Mouse (Mus musculus): ENCODE results near the gene Cyp2w1. TPM values are rescaled to one million over a fixed set of nuclear protein-coding genes. Genes with fewer than 3 reads are reported as not detected.

The Cyp2w1 gene
- total RNA-seq, 2 experiments from 2014 or later = not detected

DNA sequence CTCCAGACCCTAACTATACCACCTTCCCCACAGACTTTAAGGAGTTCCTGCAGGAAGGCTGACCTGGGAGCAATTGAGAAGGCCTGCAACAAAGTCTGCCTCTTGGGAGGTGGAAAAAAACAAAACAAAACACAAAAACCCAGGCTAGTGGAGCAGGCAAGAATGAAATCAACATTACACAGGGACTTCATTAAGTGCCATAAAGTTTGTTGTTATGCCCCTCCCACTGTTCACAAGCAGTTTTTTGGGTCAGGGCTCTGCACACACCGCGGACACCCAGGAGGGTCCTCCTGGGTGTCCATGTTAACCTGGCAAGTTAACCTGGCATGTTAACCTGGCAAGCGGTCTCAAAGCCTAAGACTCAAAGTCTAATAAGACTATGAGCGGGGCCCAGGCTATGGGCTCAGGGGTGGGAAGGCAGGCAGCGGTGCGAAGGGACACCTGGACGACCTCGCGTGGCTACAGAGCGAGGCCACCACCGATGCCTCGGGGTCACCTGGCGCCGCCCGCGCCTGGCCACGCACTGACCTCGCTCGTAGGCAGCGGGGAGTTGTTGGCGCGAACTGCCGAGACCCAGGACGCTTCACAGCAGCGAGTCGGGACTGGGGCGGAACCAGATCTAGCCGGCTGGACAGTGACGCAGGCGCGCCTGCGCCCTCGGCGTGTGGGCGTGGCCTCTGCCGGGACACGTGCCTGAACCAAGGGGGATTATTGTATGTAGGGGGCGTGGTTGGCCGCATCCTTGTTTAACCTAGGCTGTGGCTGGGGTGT, 19.4 kb downstream of the Cyp2w1 start:
- H3K4me3 ChIP-seq = peak overlapping the region; percentile 93
- peak; percentile 95 for DNase-seq
- intact Hi-C loops (cut with DNase I) = no loop called here
- TF ChIP-seq CTCF (IDR thresholded peaks at IDR 0.05) = no peak
- H3K27ac ChIP-seq = peak overlapping the region; percentile 99

DNA sequence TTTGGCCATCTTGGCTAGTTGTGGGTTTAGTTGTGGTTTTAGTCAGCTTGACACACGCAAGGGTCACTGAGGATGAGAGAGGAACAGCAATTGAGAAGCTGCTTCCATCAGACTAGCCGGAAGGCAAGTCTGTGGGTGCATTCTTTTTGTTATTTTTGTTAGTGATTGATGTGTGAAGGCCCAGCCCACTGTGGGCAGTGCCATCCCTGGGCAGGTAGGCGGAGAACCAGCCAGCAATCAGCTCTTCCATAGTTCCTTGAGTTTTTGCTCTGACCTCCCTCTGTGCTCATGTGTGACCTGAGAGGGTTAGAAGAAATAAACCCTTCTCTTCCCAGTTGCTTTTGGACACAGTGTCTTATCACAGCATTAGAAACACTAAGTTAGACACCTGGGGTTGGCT, 20.7 kb downstream of the Cyp2w1 start:
- TF ChIP-seq CTCF (IDR thresholded peaks at IDR 0.05) = no peak
- peak overlapping the region; percentile 99; the same call in 1 of the 2 replicates for H3K27ac ChIP-seq
- intact Hi-C loops (cut with DNase I) = no loop called here
- DNase-seq = no peak
- no peak overlapping the region for H3K4me3 ChIP-seq

DNA sequence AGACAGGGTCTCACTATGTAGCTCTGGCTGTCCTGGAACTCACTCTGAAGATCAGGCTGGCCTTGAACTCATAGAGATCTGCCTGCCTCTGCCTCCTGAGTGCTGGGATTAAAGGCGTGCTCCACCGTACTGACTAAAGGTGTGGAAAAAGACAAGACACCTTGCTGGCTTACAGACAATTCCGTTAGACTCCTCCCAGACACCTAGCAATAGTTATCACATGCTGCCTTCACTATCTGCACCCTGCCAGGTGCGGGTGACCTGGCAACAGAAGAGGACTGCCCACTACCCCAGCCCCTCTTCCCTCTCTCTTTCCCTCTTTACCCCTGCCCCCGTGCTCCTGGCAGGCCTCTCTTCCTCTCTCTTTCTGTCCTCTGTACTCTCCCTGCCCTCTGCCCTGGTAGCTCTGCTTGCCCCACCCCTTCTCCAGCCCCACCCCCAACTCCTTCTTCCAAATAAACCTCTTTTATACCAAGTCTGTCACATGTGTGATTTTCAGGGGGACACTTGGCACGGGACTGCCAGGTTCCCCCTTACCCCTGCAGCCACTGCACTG, 21.6 kb downstream of the Cyp2w1 start:
- no peak for TF ChIP-seq CTCF (IDR thresholded peaks at IDR 0.05)
- no peak overlapping the region for H3K4me3 ChIP-seq
- no peak overlapping the region for H3K27ac ChIP-seq
- intact Hi-C loops (cut with DNase I) = no loop called here
- DNase-seq = peak; percentile 21

DNA sequence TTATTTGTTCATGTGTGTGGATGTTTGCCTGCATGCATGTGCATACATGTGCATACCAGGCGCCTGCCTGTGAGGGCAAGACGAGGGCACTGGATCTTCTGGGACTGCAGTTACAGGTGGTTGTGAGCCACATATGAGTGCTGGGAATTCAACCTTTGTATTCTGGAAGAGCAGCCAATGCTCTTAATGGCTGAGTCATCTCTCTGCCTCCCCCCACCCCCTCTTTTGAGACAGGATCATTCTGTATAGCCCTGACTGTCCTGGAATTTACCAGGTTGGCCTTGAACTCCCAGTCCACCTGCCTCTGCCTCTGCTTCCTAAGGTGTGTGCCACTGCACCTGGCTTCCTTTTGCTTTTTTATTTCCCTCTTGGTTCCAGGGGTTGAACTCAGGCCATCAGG, 22.4 kb downstream of the Cyp2w1 start:
- no peak for DNase-seq
- Histone ChIP-seq H3K27ac (no peak overlapping the region), H3K4me3 (no peak overlapping the region)
- TF ChIP-seq CTCF (IDR thresholded peaks at IDR 0.05) = no peak
- intact Hi-C loops (cut with DNase I) = no loop called here

DNA sequence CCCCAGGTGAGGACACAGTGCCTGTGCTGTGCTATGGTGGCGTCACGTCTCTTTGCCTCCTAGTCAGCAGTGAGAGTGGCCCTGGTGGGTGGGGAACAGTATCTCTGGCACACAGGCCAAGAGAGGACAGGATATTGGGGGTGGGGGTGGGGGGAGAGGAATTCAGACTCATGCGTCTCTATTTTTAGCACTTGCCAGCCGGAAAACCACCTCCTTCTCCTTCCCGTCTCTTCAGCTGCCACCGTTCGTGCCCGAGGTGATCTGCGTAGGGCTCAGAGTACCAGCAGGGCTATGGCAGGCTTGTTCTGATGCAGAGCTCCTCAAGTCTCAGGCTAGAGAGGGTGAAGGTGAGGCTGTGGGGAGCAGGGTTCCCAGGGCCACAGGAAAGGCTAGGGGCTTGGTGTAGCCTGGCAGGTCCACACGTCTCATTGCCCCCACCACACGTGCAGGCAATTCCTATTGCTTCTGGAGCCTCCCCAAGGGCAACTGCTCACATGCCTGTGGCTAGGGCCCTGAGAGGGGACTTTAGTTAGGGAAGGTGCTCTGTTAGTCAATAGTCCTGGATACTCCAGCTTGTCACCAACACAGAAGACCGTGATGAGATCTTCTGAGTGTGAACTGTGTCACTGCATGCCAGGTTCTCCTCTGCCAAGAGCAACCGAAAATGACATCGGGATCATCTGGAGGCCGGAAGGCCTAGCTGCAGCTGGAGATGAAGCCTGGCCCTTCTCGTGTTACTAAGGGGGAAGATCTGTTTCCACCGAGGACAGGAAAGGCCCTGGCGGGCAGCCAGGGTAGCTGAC, 25.3 kb downstream of the Cyp2w1 start, which contains the start of gene Gpr146:
Gene Gpr146 (plus strand): TSS at position 230 of the 803 bp plus-strand sequence.
- peak; percentile 92 for DNase-seq
- intact Hi-C loops (cut with DNase I) = no loop called here
- TF ChIP-seq CTCF (IDR thresholded peaks at IDR 0.05) = no peak
- Histone ChIP-seq H3K4me3 (peak within 1 kb of the TSS; percentile 25), H3K27ac (peak within 1 kb of the TSS; percentile 100)

DNA sequence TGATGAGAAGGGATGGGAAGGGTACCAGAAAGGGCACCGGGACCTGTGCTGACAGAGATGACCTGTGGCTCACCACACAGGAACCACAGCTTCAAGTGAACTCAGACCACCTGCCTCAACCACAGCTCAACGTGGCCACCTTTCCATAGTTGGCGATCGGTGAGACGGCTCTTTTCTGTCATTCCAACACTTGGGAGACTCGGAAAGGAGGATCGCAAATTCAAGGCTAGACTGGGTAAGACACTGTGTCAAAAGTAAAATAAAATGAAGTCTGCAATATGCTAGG, 25.8 kb downstream of the Cyp2w1 start:
- H3K27ac ChIP-seq = peak overlapping the region; percentile 100
- DNase-seq = no peak
- intact Hi-C loops (cut with DNase I) = no loop called here
- H3K4me3 ChIP-seq = no peak overlapping the region; the same call in 1 of the 2 replicates
- no peak for TF ChIP-seq CTCF (IDR thresholded peaks at IDR 0.05)

DNA sequence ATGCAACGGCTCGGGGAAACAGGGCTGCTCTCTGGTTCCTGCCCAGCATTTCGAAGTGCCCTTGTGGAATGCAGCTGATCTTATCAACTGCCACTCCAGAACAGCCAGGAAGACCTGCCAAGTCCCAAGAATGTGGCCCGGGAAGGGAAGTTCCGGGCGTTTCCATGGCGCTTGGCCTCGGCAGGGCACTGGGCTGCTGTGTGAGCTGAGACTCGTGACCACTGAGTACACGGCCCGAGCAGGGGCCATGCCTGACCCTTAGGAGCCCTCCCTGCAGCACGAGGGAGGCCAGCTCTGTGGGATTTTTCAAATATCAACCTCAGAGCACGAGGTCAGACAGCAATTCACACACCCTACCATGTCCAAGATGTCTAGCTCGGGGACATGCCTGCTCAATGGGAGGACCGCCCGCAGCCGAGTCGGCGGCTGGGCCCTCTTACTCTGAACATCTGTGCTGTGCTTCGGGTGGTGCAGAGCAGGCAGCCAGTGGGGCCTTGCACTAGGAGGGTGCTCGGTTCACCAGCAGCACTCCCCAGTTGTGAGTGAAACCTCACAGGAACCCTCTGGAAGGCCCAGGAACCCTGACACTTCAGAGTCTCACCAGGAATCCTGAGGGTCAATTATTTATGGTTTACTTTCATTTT, 26.7 kb downstream of the Cyp2w1 start:
- H3K27ac ChIP-seq = peak overlapping the region; percentile 100
- intact Hi-C loops (cut with DNase I) = no loop called here
- peak overlapping the region; percentile 95 for H3K4me3 ChIP-seq
- peak; percentile 85 for DNase-seq
- no peak for TF ChIP-seq CTCF (IDR thresholded peaks at IDR 0.05)

DNA sequence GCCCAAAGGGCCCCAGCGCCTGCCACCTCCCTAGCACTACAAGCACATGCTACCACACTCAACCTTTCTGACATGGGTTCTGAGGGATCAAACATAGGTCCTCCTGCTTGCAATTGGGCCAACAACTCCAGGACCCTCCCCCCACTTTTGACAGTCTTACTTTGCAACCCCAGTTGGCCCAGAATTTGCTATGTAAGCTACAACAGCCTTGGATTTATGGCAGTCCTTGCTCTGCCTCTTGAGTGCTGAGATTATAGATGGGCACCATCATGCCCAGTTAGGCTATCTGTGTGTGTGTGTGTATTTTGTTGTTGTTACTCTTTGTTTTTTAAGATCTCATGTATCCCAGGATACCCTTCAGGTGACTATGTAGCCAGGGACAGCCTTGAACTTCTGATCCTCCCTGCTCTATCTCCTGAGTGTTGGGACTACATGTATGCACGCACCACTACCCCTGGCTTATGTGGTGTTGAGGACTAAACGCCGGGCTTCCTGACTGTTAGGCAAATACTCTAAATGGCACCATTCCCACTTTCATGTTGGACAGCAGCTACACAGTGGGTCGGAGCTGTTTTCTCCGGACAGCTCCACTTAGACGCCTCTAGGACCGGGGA, 27.5 kb downstream of the Cyp2w1 start:
- peak overlapping the region; percentile 100 for H3K27ac ChIP-seq
- DNase-seq = no peak
- intact Hi-C loops (cut with DNase I) = loop anchor here (1.0 kb wide), 1 partner anchor 18 kb away; no protein-coding TSS in a partner anchor
- no peak for TF ChIP-seq CTCF (IDR thresholded peaks at IDR 0.05)
- peak overlapping the region; percentile 95 for H3K4me3 ChIP-seq

DNA sequence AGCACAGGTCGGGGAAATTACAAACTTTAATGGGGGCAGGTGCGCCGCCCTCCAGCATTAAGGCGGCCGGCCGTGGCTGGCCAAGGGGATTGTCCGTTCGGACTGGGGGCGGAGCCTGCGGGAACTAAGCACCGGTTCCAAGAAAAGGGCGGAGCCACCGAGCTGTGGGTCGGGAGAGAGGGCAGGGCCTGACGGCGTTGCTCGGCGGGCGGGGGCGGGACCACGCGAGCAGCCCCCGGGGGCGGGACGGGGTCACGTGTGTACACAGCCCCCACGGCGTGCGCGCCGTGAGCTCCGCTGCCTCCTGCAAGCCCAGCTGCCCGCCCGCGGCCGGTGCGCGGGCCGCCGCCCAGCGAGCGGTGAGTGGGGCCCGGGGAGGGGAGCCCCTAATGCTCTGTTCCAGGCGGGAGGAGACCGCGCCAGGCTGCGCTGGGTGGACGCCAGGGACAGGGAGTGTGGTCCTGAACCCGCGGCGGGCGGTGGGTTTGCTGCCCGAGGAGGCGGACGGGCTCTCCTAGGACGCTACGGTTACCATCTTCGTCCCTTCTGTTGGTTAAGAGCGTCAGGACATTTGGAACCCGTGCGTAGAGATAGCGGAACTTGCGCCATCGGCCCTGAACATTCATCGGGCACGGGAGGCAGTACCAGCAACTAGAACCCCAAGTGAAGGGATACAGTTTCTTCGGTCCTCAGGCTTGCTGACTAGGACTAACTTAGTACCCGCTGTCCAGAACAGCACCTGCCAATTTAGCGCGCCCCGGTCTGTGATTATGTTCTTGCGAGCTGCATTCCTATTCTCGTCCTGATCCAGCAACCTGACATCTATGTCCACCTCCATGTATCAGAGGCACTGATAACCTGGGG, 28.2 kb downstream of the Cyp2w1 start:
- peak overlapping the region; percentile 100 for H3K27ac ChIP-seq

DNA sequence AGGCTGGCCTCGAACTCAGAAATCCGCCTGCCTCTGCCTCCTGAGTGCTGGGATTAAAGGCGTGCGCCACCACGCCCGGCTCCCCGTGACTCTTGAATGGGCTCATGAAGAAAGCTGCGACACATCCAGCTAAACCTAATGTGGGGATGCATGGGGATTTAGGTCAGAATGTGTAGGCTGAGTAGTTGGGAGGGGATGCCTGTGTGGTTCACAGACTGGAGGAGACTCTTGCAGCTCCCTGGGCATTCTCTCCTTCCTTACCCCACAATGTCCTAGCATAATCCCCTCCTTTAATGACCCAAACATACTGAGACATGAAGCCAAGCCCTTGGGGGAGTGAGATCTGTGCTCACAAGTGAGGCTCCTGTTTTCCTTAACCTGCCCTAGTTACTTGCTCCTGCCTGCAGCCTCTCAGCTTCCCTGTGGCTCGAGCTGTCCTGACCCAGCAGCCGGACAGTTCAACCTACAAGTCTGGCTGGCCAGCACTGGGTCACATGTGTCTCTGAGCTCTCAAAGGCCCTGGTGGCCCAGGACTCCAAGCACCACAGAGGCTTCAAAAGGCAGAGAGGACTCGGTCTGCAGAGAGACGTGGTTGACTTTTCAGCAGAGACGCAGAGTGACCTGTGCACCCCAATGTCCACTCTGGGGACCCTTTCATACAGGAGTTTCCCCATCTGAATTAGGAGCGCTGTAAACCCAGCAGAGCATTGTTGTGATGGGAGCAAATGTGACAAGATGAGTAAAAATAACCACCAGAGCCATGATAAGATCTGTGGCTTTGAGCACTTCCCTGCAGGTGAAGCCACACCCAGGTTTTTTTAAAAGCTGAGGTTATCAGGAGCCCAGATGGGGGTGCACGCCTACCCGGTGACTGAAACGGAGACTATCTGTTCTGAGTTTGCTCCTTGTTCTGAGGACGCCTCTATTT, 29.4 kb downstream of the Cyp2w1 start:
- peak overlapping the region; percentile 95 for H3K4me3 ChIP-seq
- intact Hi-C loops (cut with DNase I) = no loop called here
- no peak for TF ChIP-seq CTCF (IDR thresholded peaks at IDR 0.05)
- peak; percentile 78 for DNase-seq
- H3K27ac ChIP-seq = peak overlapping the region; percentile 100

More for the DNA sequence above, 28.2 kb downstream of the Cyp2w1 start:
- intact Hi-C loops (cut with DNase I) = loop anchor here (1.0 kb wide), 1 partner anchor 18 kb away; no protein-coding TSS in a partner anchor
- peak; percentile 99 for DNase-seq
- peak overlapping the region; percentile 95 for H3K4me3 ChIP-seq
- TF ChIP-seq CTCF (IDR thresholded peaks at IDR 0.05) = no peak

Data from gastrocnemius, adult 2 months (tissue).